Mouse (Mus musculus) splenic B cell, adult 2 months (primary cell): ENCODE measurements around the gene Glb1l2.

Source experiments
- DNase-seq: peaks from one replicate; pipeline ENCODE4 v3.0.0-alpha.2; 2011; ENCODE audit warnings: low read depth, low spot score
- H3K27me3 ChIP-seq: 2 replicates; pipeline ENCODE4 v1.6.1; 2012; ENCODE audit warnings: mild to moderate bottlenecking, low read length, moderate library complexity, mixed read lengths; ENCODE audit not compliant: control insufficient read depth, poor library complexity, insufficient read depth, severe bottlenecking
- H3K36me3 ChIP-seq: 2 replicates; pipeline ENCODE4 v1.6.1; 2012; ENCODE audit warnings: mild to moderate bottlenecking, low read length, moderate library complexity, mixed read lengths; ENCODE audit not compliant: control insufficient read depth, poor library complexity, insufficient read depth, severe bottlenecking

Glb1l2 gene

DNA sequence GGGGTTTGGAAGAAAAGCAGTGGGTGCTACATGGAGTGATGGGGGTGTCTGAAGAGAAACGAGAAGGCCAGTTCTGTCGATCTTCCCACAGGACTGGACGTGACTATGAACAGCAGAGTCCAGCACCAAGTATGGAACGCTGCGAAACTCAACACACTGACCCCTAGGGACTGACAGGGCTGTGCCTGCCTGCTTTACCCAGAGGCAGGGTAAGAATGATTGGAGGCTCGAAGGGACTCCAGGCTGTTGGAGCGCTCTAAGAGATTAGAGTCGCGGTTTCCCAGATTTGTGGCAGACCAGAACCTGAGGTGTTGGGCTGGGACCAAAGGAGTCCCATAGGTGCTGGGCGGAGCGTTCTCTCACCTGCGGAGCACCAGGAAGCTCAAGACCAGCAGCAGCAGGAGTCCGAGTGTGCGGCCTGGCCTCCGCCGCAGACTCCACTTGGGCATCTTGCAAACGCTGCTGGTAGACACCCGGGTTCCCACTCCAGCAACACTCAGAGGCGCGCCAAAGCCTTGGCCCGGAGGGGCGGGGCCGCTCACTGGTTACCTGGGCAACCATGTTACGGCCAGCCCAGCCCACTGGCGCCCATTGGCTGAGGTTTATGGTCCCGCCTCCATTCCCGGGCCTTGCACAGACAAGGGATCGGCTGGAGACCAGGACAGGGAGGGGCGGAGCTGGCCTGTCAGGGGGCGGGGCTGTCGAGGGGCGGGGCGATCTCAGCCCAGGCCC is at the start of gene Glb1l2:
Glb1l2 (minus strand) TSS at position 534 of the 732 bp plus-strand sequence.
- Histone ChIP-seq H3K36me3 (no peaks in the 10 kb centered on the region), H3K27me3 (no peaks in the 10 kb centered on the region)
- no peak for DNase-seq

DNA sequence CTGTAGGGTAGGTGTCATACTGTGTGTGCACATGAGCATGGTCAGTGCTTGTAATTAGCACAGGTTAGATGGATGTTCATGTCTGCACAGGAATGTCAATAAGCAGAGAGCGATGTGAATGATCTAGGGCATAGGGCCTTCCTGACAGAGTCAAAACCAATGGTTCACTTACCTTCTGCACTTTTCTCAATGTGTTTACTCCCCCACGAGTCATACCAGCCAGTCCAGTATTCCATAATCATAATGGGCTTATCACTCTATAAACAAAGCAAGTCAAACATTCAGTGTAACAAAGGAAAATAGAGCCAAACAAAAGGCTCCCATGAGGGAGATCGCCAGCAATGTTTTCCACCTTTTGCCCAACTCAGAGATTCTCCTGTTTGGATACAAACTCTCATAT is 24.8 kb upstream of the Glb1l2 start:
- Histone ChIP-seq H3K27me3 (no peaks in the 10 kb centered on the region), H3K36me3 (no peaks in the 10 kb centered on the region)
- DNase-seq: no peak

DNA sequence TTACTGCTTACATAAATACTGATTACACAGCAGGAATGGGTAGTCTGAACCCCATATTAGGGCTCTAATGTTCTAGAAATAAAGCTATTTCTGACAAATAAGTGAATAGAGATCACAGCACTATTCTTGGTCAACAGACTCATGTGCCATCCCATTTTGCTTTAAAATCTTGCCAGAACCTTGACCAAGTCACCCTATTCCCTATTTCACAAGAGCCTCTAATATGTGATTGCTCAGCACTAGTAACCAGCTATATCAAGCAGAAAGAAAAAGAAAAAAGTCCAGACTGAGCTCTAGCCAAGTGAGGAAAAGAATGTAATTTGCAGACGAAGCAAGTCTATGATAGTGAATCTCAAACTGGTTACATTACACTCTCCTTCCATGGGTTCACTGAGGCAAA is 13.7 kb upstream of the Glb1l2 start:
- H3K36me3 ChIP-seq: no peaks in the 10 kb centered on the region
- DNase-seq: no peak

DNA sequence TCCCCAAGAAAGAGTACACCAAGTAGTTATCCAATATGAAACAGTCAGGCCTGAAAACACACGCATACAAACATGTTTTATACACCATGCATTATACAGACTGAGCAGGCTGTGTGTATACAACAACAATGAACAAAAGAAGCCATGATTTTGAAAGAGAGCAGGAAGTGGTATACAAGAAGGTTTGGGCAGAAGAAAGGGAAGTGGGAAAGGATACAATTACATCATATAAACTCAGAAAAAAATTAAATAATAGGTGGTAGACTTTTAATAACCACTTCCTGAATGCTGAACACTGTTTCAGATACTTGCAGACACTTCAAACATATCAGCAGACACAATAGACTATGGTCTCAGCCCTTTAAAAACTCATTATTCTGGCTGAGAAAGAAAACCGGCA is 2.5 kb upstream of the Glb1l2 start:
- no peak for DNase-seq
- Histone ChIP-seq H3K36me3 (no peaks in the 10 kb centered on the region), H3K27me3 (no peaks in the 10 kb centered on the region)

More for the DNA sequence above, 13.7 kb upstream of the Glb1l2 start:
- H3K27me3 ChIP-seq: no peaks in the 10 kb centered on the region

DNA sequence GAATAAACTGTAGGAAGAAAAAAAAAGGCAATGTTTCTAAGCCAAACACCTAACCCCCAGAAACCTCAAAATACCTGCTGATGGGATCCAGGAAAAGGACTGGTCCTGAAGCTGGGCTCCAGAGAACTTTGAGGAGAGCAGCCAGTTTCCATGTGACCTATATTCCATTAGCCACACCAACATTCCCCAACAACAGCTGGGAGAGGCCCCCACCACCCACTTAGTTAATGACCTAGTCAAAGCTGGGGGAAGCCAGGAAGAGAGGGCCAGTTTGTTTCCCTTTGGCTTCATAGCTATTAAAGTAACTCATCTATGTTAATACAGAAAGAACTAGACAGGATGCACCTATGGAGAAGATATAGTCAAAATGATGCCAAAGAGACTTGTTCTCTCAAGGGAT is 1.9 kb downstream of the Glb1l2 start:
- H3K36me3 ChIP-seq: no peaks in the 10 kb centered on the region
- no peaks in the 10 kb centered on the region for H3K27me3 ChIP-seq
- no peak for DNase-seq

- DNase-seq: no peak
- Histone ChIP-seq H3K27me3 (no peaks in the 10 kb centered on the region), H3K36me3 (no peaks in the 10 kb centered on the region)
Measured at GRCm38 (mm10) chr9:26800357-26800756, 5.9 kb downstream of the Glb1l2 start.

DNA sequence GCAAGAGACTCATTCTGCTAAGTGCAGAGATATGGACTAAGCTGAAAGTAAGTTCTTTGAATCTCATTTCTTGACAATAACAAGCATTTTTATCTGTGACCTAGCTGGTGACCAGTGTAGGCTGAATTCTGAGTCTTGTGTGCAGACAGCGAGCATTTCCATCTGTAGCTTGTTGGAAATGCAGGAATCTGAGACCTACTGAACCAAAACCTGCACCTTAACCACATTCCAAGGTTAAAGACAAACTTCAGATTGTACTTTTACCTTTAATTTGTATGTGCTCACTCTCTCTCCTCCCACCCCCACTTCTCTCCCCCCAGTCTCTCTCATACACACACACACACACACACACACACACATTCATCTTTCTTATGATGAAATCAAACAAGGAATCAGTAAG is 7.5 kb downstream of the Glb1l2 start:
- Histone ChIP-seq H3K36me3 (no peaks in the 10 kb centered on the region), H3K27me3 (no peaks in the 10 kb centered on the region)
- DNase-seq: no peak

GRCm38 (mm10) chr9:26798205-26798604 is 8.1 kb downstream of the Glb1l2 start:
- no peaks in the 10 kb centered on the region for H3K27me3 ChIP-seq
- DNase-seq: no peak

GRCm38 (mm10) chr9:26792829-26793228 is 13.4 kb downstream of the Glb1l2 start:
- H3K27me3 ChIP-seq: no peaks in the 10 kb centered on the region
- no peaks in the 10 kb centered on the region for H3K36me3 ChIP-seq
- DNase-seq: no peak

More at GRCm38 (mm10) chr9:26798205-26798604, 8.1 kb downstream of the Glb1l2 start:
- no peaks in the 10 kb centered on the region for H3K36me3 ChIP-seq

GRCm38 (mm10) chr9:26783414-26783975 is 22.8 kb downstream of the Glb1l2 start:
- no peaks in the 10 kb centered on the region for H3K27me3 ChIP-seq
- H3K36me3 ChIP-seq: no peaks in the 10 kb centered on the region
- DNase-seq: no peak

- Histone ChIP-seq H3K36me3 (no peaks in the 10 kb centered on the region), H3K27me3 (no peaks in the 10 kb centered on the region)
- DNase-seq: no peak
Measured at GRCm38 (mm10) chr9:26778421-26778820, 27.8 kb downstream of the Glb1l2 start.

DNA sequence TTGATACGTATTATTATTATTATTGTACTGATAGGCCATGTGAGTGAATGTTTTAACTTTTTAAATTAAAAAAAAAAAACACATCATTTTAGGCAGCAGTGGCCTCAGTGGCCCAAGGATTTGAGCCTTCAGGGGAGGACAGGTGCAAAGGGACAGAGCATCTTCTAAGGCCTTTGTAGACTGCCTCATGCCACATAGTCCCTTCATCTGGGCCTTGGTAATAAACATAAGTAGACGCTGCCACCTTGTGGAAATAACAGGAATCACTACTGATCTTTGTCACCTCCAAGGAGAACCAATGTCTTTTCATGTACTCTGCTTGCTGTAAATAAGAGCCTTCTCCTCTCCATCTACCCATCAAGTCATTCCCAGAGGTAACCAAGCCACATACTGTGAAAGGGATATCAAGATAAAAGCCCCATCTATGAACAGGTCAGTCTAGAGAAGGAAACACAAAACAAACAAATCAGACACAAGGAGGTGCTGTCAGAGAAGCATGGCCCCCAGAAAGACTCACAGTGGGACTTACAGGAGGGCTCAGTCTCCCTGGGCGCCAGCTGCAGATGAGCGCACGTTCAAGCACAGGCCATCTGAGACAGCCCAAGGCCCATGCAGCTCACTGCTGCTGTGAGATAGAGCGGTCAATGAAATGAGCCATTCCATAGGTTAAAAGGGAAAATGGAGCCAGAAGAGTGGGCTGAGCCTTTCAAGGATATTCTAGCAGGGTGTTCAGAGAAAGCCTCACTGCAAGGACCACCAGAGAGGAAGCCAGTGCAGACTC is 30.0 kb downstream of the Glb1l2 start:
- no peaks in the 10 kb centered on the region for H3K27me3 ChIP-seq
- peak; percentile 25 for DNase-seq

GRCm38 (mm10) chr9:26775700-26776099 is 30.6 kb downstream of the Glb1l2 start:
- no peaks in the 10 kb centered on the region for H3K36me3 ChIP-seq
- no peak for DNase-seq
- no peaks in the 10 kb centered on the region for H3K27me3 ChIP-seq

More for the DNA sequence above, 30.0 kb downstream of the Glb1l2 start:
- no peaks in the 10 kb centered on the region for H3K36me3 ChIP-seq

- no peak for DNase-seq
- Histone ChIP-seq H3K27me3 (no peaks in the 10 kb centered on the region), H3K36me3 (no peaks in the 10 kb centered on the region)
Measured at GRCm38 (mm10) chr9:26768181-26768580, 38.1 kb downstream of the Glb1l2 start.

- Histone ChIP-seq H3K27me3 (no peaks in the 10 kb centered on the region), H3K36me3 (no peaks in the 10 kb centered on the region)
- no peak for DNase-seq
Measured at GRCm38 (mm10) chr9:26762477-26762876, 43.8 kb downstream of the Glb1l2 start.
